Mouse (Mus musculus) kidney, postnatal 25 days (tissue): ENCODE measurements around the gene Flvcr1.

Source experiments
- DNase-seq, 2 experiments: peaks; one replicate each; pipeline ENCODE4 v3.0.0; 2021; ENCODE audit warnings: mixed read lengths in 2 of 2

Gene Flvcr1

DNA sequence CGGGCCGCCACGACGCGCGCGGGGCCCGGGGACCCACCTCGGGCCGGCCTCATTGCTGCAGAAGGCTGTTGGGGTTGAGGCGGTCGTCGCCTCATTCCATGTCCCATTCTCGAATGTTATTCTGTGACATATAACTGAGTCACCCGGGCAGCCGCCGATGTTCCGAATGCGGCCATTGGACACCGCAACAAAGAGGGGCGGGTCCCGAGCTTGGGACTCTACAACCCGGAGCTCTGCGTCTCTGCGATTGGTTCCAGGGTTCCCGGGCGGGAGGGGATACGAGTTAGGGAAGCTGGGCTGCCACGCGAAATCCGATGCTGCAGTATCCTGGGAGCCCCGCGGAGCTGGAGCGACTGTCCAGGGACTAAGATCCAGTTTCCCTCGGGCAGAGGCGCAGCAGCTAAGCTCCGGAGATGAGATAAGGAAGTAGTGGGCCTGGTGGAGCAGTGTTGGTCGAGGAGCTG lies 46.8 kb downstream of the Flvcr1 start, which contains the start of gene Vash2:
Vash2 (minus strand) TSS at position 197 of the 464 bp plus-strand sequence.
- DNase-seq, result peak; percentile 79 to 88

- peak; percentile 5 to 44 for DNase-seq
Observed at GRCm38 (mm10) chr1:190978511-190979073, 47.4 kb downstream of the Flvcr1 start.

DNA sequence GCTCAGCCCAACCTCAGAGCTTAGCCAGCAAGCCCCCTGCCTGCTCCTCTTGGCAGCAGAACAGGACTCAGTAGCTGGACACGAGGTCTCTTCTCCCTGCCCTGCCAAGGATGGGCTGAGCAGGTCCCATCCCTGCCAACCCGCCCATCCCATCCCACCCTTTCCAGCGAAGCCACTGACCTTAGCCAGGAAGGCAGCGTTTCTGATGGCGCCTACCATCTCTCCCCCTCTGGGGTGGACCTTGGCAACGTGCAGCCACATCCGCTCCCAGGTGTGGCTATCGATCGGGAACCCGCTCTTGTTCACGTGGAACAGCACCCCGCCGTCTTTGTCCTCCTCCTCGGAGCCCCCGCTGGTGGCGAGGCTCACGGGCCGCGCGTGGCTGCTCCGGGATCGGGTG lies 48.0 kb downstream of the Flvcr1 start:
- DNase-seq, result no peak

- no peak for DNase-seq
Observed at GRCm38 (mm10) chr1:190976887-190977573, 48.9 kb downstream of the Flvcr1 start.

DNA sequence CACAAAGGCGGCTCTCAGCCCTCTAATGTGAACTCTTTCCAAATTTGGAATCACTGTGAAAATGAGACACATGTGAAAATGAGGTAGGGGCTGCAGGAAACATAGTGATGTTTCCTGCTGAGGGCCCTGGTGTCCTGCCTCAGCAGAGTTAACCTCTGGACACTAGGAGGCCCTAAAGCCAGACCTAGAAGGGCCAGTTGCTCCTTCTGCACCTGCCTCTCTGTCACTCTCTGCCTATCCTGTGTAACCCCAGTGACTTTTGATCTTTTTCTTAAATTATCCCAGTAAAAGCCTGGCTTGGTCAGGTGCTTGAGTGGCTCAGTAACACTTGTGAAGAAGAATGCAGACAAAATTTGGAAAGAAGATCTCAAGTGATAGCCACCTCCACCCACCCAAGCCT lies 51.1 kb downstream of the Flvcr1 start:
- DNase-seq, result no peak

DNA sequence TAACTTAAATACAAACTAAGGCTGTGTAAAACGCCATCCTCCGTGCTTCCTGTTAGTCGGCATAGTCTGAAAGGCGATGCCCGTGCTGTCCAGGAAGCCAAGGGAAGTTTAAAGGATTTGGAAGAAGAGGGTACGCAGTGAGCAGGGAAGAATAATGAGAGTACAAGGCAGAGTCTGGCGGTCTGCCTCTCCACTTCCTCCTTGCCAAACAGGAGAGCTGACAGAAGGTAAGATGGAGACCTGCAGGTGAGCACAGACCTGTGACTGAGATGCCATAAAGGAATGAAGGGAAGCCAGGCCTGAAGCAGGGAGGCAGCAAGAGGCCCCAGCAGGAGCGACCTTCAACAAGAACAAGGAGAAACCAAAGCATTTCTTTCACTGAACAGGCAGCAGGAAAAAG lies 51.8 kb downstream of the Flvcr1 start:
- no peak for DNase-seq

GRCm38 (mm10) chr1:190972612-190973192 lies 53.3 kb downstream of the Flvcr1 start:
- no peak for DNase-seq

DNA sequence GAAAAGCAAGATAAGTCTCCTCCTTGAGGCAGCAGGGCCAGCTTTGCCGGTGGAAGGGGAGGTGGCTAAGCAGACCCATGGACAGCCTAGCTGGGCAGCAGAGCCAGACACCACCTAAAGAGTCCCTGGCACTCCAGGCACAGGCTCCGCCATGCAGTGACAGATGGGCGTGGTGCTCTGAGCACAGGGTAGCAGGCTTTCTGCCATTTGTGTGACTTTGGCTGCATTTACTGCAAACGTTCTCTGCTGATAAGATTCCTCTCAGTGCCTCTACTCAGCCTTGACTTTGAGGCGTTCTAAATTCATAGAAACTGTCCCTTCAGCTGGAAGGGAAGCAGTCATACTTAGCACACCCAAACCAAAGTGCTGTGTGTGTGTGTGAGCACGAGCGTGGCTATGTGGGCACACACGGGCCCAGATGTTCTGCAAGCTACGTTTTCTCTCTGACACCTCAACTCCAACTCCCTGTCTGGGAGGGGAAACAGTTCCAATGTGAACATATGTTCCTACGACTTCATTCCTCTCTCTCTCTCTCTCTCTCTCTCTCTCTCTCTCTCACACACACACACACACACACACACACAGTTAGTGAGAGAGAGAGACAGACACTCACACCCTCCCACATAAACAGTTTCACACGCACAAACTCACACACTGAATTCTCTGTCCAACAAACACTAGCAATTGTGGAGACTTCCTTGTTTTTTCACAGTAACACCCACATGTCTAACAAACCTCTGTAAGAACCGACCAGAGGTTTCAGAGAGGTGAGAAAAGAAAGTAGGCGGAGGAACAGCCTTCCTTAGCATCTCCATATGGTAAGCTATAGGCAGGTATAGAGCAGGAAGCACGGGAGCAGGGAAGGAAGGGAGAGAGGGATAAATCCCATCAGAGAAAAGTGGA lies 54.0 kb downstream of the Flvcr1 start:
- no peak for DNase-seq

DNA sequence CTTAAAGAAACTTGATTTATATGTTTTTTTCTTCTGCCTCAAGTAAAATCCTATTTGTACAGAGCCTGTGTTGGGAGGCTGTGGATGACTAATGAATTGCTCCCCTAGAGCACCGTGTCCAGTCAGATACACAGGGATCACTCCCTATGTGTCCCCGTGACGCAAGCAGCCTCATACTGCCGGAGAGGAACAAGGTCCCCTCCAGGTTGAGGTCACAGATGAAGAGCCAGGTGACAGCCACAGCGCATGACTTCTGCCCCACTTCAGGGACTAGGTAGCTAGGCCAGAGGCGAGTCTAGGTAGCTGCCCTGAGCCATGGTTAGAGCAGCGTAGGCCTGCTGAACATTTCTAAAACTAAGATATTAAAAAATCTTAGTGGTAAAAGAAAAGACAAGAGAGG lies 57.9 kb downstream of the Flvcr1 start:
- DNase-seq, result no peak

DNA sequence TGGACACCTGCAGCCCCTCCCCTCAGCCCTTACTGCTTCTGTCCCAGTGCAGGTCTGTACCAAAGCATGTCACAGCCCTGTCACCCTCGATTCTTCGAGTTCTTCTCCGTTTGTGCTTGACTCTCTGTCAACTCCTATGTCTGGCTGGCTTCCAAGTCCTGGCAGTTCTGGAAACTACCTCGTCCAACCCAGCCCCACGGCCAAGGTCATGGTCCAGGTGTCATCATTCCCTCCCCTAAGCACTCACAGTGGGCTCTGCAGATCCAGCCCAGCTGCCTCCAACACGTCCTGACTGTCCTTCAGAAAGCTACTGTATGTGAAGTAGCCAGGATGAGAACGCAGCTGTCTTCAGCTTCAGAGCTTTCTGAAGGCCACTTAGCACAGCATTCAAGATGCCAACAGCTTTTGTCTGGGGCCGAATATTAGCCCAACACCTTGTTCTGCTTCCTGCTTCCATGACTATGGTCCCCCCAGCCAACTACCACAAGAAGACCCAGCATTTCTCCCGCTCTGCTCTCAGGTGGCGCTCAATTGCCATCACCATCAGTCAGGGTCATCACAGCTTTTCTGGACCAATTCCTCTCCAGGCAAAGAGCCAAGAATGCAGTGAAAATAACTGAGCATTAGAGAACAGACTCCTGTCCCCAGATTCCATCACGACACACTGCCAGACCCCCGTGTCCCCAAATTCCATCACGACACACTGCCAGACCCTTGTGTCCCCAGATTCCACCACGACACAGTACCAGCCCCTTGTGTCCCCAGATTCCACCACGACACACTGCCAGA lies 60.8 kb downstream of the Flvcr1 start:
- peak; percentile 56 to 74 for DNase-seq

- no peak for DNase-seq
Observed at GRCm38 (mm10) chr1:190962760-190963159, 63.2 kb downstream of the Flvcr1 start.

DNA sequence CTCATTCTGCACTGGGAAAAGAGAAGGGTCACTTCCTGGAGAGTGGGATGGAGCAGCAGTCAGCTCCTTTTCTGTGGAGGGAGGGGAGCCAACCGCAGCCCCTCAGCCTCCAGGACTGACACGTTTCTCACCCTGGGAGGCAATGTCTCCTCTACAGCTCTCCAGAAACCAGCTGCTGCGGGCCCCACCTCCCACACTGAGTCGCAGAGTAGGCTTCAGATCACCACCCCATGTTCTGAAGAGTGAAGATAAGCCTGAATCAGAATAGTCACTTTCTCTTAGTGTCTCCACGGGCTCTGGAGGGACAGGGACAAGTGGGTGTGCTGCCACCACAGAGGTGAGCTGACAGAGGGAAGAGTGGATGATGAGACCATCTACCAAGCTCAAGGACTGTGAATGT lies 67.1 kb downstream of the Flvcr1 start:
- DNase-seq, result no peak
